Mouse (Mus musculus): ENCODE measurements around the gene Tvp23a.

The Tvp23a gene

GRCm38 (mm10) chr16:10447264-10447594, at the start of gene Tvp23a:
Gene Tvp23a (minus strand): TSS chr16:10447362.
- no peak for DNase-seq (ENCODE audit: low spot score)

GRCm38 (mm10) chr16:10495824-10496298, 48.7 kb upstream of the Tvp23a start:
- no peak for DNase-seq (ENCODE audit: low spot score)

- no peak for DNase-seq (ENCODE audit: low spot score)
Measured at GRCm38 (mm10) chr16:10492587-10492986, 45.4 kb upstream of the Tvp23a start.

GRCm38 (mm10) chr16:10491716-10492115, 44.6 kb upstream of the Tvp23a start:
- no peak for DNase-seq (ENCODE audit: low spot score)

- DNase-seq (ENCODE audit: low spot score), result no peak
Measured at GRCm38 (mm10) chr16:10490503-10491150, 43.5 kb upstream of the Tvp23a start.

- no peak for DNase-seq (ENCODE audit: low spot score)
Measured at GRCm38 (mm10) chr16:10489904-10490457, 42.8 kb upstream of the Tvp23a start.

- no peak for DNase-seq (ENCODE audit: low spot score)
Measured at GRCm38 (mm10) chr16:10489483-10489882, 42.3 kb upstream of the Tvp23a start.

- DNase-seq (ENCODE audit: low spot score), result no peak
Measured at GRCm38 (mm10) chr16:10488769-10489481, 41.8 kb upstream of the Tvp23a start.

- no peak for DNase-seq (ENCODE audit: low spot score)
Measured at GRCm38 (mm10) chr16:10487895-10488493, 40.8 kb upstream of the Tvp23a start.

- DNase-seq (ENCODE audit: low spot score), result no peak
Measured at GRCm38 (mm10) chr16:10486993-10487392, 39.8 kb upstream of the Tvp23a start.

- no peak for DNase-seq (ENCODE audit: low spot score)
Measured at GRCm38 (mm10) chr16:10482343-10482742, 35.2 kb upstream of the Tvp23a start.

- no peak for DNase-seq (ENCODE audit: low spot score)
Measured at GRCm38 (mm10) chr16:10479857-10480256, 32.7 kb upstream of the Tvp23a start, which contains the start of gene Ciita. Gene Ciita (plus strand): TSS chr16:10480059.

- no peak for DNase-seq (ENCODE audit: low spot score)
Measured at GRCm38 (mm10) chr16:10475919-10476318, 28.8 kb upstream of the Tvp23a start.

- no peak for DNase-seq (ENCODE audit: low spot score)
Measured at GRCm38 (mm10) chr16:10474956-10475355, 27.8 kb upstream of the Tvp23a start.

- no peak for DNase-seq (ENCODE audit: low spot score)
Measured at GRCm38 (mm10) chr16:10471950-10472349, 24.8 kb upstream of the Tvp23a start.

GRCm38 (mm10) chr16:10468201-10468600, 21.0 kb upstream of the Tvp23a start:
- DNase-seq (ENCODE audit: low spot score), result no peak

- DNase-seq (ENCODE audit: low spot score), result no peak
Measured at GRCm38 (mm10) chr16:10467391-10468107, 20.4 kb upstream of the Tvp23a start.

GRCm38 (mm10) chr16:10465011-10465681, 18.0 kb upstream of the Tvp23a start:
- no peak for DNase-seq (ENCODE audit: low spot score)

GRCm38 (mm10) chr16:10461178-10461577, 14.0 kb upstream of the Tvp23a start:
- DNase-seq (ENCODE audit: low spot score), result no peak

GRCm38 (mm10) chr16:10460188-10460587, 13.0 kb upstream of the Tvp23a start:
- DNase-seq (ENCODE audit: low spot score), result no peak

- no peak for DNase-seq (ENCODE audit: low spot score)
Measured at GRCm38 (mm10) chr16:10454583-10454974, 7.4 kb upstream of the Tvp23a start.
